Mouse (Mus musculus) spleen, adult 2 months (tissue): Measurements from ENCODE around the gene 4921536K21Rik.

Experiments used
- CTCF ChIP-seq: fragments of 200-500 bp; IDR thresholded peaks from 2 replicates; pipeline ENCODE4 v1.5.1; 2011; ENCODE audit warnings: mild to moderate bottlenecking, inconsistent platforms; ENCODE audit not compliant: insufficient read depth, insufficient read length, insufficient replicate concordance; ENCODE audit errors: extremely low read depth
- POLR2A ChIP-seq: fragments of 200-500 bp; IDR thresholded peaks from 2 replicates; pipeline ENCODE4 v1.6.1; 2011; ENCODE audit warnings: low read depth, low read length, inconsistent platforms

- TF ChIP-seq POLR2A (no peak), CTCF (no peak)
These were observed 32.0 kb downstream of the 4921536K21Rik start for GRCm38 (mm10) chr11:3862661-3863453.
